Mouse (Mus musculus) lung, postnatal 0 days (tissue): ENCODE data around the gene Zfp385a. TPM values are rescaled to one million over a fixed set of nuclear protein-coding genes. Genes with fewer than 3 reads are reported as not detected.
A peak's percentile ranks its signal among the peaks of the same experiment; 100 is the strongest.

Source experiments
- ATAC-seq: fragments of 200-750 bp; cut with Nextera tagmentation; 2 replicates; pipeline ENCODE4 v1.8.0; 2017; ENCODE audit warnings: moderate library complexity
- DNase-seq: peaks from one replicate; pipeline ENCODE4 v3.0.0-alpha.2; 2016; ENCODE audit warnings: low spot score
- H3K27ac ChIP-seq: fragments of 300-500 bp; sonication (generic); 2 replicates; pipeline ENCODE4 v1.5.1; 2014; ENCODE audit warnings: antibody characterized with exemption, mild to moderate bottlenecking, low read length, mixed read lengths
- H3K27me3 ChIP-seq: fragments of 300-500 bp; sonication (generic); replicated peaks from 2 replicates; pipeline ENCODE4 v1.6.1; 2014; ENCODE audit warnings: low read length, mixed read lengths; ENCODE audit not compliant: insufficient read depth
- H3K36me3 ChIP-seq: fragments of 300-500 bp; sonication (generic); 2 replicates; pipeline ENCODE4 v1.6.1; 2014; ENCODE audit warnings: low read length, mixed read lengths; ENCODE audit not compliant: insufficient read depth
- H3K4me1 ChIP-seq: fragments of 300-500 bp; sonication (generic); 2 replicates; pipeline ENCODE4 v1.6.1; 2014; ENCODE audit warnings: antibody characterized with exemption, low read depth, low read length, mixed read lengths; ENCODE audit not compliant: insufficient read depth
- H3K4me2 ChIP-seq: fragments of 300-500 bp; sonication (generic); replicated peaks from 2 replicates; pipeline ENCODE4 v1.6.1; 2014; ENCODE audit warnings: low read depth, mild to moderate bottlenecking, low read length, moderate library complexity, mixed read lengths
- H3K4me3 ChIP-seq: fragments of 300-500 bp; sonication (generic); 2 replicates; pipeline ENCODE4 v1.5.1; 2014; ENCODE audit warnings: low read depth, low read length
- H3K9ac ChIP-seq: fragments of 300-500 bp; sonication (generic); replicated peaks from 2 replicates; pipeline ENCODE4 v1.6.1; 2014; ENCODE audit warnings: low read depth, mild to moderate bottlenecking
- H3K9me3 ChIP-seq: fragments of 300-500 bp; sonication (generic); 2 replicates; pipeline ENCODE4 v1.6.1; 2016; ENCODE audit warnings: low read length, mixed read lengths
- CTCF ChIP-seq: IDR thresholded peaks from 2 replicates; pipeline ENCODE4 v1.5.1; 2016; ENCODE audit warnings: antibody characterized with exemption, mild to moderate bottlenecking
- EP300 ChIP-seq: IDR thresholded peaks from 2 replicates; pipeline ENCODE4 v1.6.1; 2016; ENCODE audit warnings: antibody characterized with exemption, mild to moderate bottlenecking, control low read depth
- WGBS: fragments of 180-500 bp; shearing (Covaris S2); extraction: QIAGEN DNeasy Blood & Tissue Kit; methylation state at CpG from one replicate; pipeline ENCODE4 v1.1.7; 2014; 5-methylcytosine and 5-hydroxymethylcytosine counted together
- polyA plus RNA-seq: library from polyadenylated mRNA; unstranded; fragments of >200 nt; fragmentation: Nextera tagmentation; extraction: Ambion mirVana; gene quantifications from 2 replicates; pipeline ENCODE4 v1.2.1, GENCODE M21; 2015

Zfp385a gene
- polyA plus RNA-seq, 1 experiment from 2014 or later = 6.5 TPM

DNA sequence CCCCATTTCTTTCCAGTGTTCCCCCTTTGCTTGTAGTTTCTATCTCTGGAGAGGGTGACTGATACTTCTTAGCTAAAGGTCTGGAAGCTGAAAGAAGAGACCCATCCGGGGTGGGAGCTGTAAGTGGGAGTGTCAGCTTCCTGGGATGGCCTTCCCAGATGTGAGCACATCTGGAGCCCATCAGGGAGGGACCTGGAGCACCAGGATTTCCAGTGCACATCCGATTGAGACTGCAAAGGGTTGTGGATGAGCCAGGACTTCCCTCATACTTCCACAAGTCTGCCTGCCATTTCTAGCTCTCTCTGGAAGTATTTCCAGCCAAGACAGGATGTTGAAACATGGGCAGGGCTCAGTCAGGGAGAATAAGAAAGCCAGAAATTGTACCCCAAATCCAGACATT is 31.3 kb upstream of the Zfp385a start:
- Histone ChIP-seq H3K9me3 (no peaks in the 10 kb centered on the region), H3K4me1 (no peaks in the 10 kb centered on the region; the same call in 1 of the 2 replicates), H3K27ac (no peak overlapping the region), H3K4me3 (no peak overlapping the region), H3K36me3 (no peaks in the 10 kb centered on the region), H3K27me3 (no peaks in the 10 kb centered on the region), H3K4me2 (no peak overlapping the region), H3K9ac (no peak overlapping the region)
- ATAC-seq (no peak), DNase-seq (peak; percentile 40)
- WGBS = 13% methylated on average over 2 of the region's 2 CpGs
- no peak for TF ChIP-seq EP300

DNA sequence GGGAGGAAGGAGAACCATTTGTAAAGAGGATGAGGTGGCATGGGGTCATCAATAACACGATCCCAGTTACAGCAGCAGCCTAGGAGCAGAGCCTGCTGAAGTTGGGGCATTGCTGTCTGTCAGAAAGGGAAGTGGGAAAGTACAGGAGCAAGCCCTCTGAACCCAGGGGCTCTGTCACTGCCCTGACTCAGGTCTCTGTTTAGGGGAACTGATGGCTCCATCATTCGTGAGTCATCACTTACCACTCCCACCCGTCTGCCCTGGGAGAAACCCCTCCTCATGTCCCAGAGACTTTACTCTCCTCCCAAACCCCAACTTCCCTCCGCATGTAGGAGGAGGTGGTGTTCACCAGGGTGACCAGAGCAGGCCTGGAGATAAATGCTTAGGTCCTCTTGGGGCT is 30.6 kb upstream of the Zfp385a start:
- no peaks in the 10 kb centered on the region for H3K36me3 ChIP-seq
- H3K4me1 ChIP-seq = no peaks in the 10 kb centered on the region; the same call in 1 of the 2 replicates
- no peaks in the 10 kb centered on the region for H3K9me3 ChIP-seq
- TF ChIP-seq EP300 (no peak), CTCF (no peak)
- peak; percentile 28 for DNase-seq
- H3K4me2 ChIP-seq = no peak overlapping the region
- H3K27ac ChIP-seq = no peak overlapping the region
- H3K4me3 ChIP-seq = no peak overlapping the region
- H3K27me3 ChIP-seq = no peaks in the 10 kb centered on the region
- WGBS = 41% methylated on average over 4 of the region's 4 CpGs
- no peak for ATAC-seq
- H3K9ac ChIP-seq = no peak overlapping the region

DNA sequence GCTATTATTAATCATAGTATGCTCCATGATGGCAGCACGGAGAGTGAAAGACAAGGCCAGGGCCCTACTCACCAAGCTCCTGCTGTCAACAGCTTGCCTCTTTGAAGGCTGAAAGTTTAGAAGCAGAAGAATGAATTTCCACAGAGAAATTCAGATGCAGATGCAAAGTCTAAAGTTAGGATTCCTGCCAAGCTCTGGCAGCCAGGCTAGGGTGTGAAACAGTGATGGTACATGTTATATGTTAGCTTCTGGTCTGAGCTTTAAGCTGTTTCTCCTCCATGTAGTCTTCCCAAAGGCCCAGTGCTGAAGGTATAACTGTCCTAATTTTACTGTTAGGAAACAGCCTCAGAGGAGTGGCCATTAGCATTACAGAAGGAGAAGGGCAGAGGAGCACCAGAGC is 29.2 kb upstream of the Zfp385a start:
- H3K27ac ChIP-seq = no peak overlapping the region
- WGBS = 63% methylated on average over 1 of the region's 1 CpGs
- DNase-seq (no peak), ATAC-seq (no peak)
- no peak overlapping the region for H3K9ac ChIP-seq
- H3K4me2 ChIP-seq = no peak overlapping the region
- H3K4me1 ChIP-seq = no peaks in the 10 kb centered on the region; the same call in 1 of the 2 replicates
- no peaks in the 10 kb centered on the region for H3K9me3 ChIP-seq
- H3K36me3 ChIP-seq = no peaks in the 10 kb centered on the region
- no peak for TF ChIP-seq EP300
- H3K4me3 ChIP-seq = no peak overlapping the region
- no peaks in the 10 kb centered on the region for H3K27me3 ChIP-seq

DNA sequence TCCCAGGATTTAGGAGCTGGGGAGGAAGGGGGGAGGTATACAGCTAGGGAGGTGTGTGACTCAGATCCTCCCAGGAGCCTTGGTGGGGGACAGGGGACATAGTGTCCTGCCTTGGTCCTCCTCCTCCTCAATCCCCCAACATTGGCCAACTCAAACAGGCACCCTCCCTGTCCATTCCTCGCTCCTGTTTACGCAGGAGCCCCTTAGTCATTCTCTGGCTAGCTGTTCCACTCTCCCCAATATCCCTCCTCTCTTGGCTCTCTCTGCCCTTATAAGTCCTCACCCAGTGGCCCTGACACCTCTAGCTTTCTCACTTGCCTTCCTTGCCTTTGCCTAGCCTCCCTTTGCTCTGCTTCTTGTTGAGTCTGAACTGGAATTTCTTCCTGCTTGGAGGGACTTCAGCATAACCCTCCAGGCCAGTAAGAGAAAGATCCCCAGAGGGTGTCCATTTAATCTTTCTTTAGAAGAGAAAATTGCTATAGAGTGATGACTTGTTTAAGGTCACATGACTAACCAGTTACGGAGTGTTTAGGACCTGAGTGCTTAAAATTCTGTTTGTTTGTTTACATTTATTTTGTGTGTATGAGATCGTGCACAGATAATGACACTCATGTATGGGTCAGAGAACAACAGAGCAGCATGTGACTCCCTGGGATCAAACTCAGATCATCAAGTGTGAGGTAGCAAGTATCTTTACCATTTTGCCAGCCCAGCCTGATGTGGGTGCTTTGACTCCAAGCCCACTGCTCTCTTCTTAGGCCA is 28.5 kb upstream of the Zfp385a start:
- no peaks in the 10 kb centered on the region; the same call in 1 of the 2 replicates for H3K4me1 ChIP-seq
- no peak overlapping the region for H3K9ac ChIP-seq
- no peak overlapping the region for H3K4me2 ChIP-seq
- no peaks in the 10 kb centered on the region for H3K36me3 ChIP-seq
- H3K9me3 ChIP-seq = no peaks in the 10 kb centered on the region
- no peaks in the 10 kb centered on the region for H3K27me3 ChIP-seq
- DNase-seq (no peak), ATAC-seq (no peak)
- WGBS = 71% methylated on average over 4 of the region's 4 CpGs
- no peak overlapping the region for H3K27ac ChIP-seq
- no peak overlapping the region for H3K4me3 ChIP-seq
- TF ChIP-seq CTCF (no peak), EP300 (no peak; the same call in 1 of the 2 replicates)

DNA sequence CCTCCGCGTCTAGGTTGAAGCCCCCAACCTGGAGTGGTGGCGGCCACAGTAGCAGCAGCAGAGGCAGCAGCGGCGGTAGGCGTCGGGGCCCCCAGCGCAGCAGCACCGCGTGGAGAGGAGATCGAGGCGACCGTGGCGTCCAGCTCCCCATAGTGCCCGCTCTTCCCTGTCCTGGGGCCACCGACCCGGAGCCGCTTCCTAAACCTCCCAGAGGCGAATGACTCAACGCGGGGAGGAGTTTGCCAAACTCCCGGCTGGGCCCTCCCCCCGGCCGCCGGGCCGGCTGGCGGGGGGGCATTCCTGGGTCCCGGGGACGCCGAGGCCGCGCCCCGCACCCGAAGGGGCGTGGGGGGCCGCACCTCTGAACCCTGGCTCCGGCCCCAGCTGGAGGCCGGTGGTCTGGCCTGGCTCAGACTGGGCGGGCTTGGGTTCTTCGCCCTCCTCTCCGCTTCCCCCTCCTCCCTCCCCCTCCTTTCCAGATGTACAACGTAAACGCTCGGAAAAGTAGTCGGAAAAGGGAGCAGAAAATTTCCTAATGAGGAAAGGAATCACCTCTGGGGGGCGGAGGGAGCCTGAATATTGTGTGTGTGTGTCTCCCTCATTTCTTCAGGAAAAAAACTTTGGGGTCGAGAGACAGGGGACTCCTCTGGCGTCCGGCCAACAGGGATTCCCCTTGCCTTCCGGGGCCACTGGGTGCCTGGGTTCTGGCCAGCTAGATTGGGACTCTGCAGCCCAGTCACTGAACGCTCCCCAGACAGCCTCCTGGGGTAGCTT is 26.7 kb upstream of the Zfp385a start, which contains the start of gene Itga5:
Gene Itga5, minus strand, starts transcription at position 388 of the 774 bp plus-strand sequence.
- Histone ChIP-seq H3K4me2 (peak within 1 kb of the TSS; percentile 90), H3K9me3 (no peaks in the 10 kb centered on the region), H3K4me1 (no peaks in the 10 kb centered on the region; the same call in 1 of the 2 replicates), H3K36me3 (no peaks in the 10 kb centered on the region), H3K9ac (peak within 1 kb of the TSS; percentile 94), H3K27ac (peak within 1 kb of the TSS; percentile 81), H3K4me3 (peak within 1 kb of the TSS; percentile 81), H3K27me3 (no peaks in the 10 kb centered on the region)
- no peak for TF ChIP-seq EP300
- TF ChIP-seq CTCF = peak; percentile 36
- under 1% methylated on average over 43 of the region's 51 CpGs for WGBS
- ATAC-seq (peak; percentile 85), DNase-seq (peak; percentile 87)
